Mouse (Mus musculus) yolk sac, embryonic 10.5 days (tissue): ENCODE results near the gene Jpt2.

Experiments used
- DNase-seq: peaks from one replicate; pipeline ENCODE4 v3.0.0-alpha.2; 2017; ENCODE audit warnings: low spot score

Gene Jpt2

DNA sequence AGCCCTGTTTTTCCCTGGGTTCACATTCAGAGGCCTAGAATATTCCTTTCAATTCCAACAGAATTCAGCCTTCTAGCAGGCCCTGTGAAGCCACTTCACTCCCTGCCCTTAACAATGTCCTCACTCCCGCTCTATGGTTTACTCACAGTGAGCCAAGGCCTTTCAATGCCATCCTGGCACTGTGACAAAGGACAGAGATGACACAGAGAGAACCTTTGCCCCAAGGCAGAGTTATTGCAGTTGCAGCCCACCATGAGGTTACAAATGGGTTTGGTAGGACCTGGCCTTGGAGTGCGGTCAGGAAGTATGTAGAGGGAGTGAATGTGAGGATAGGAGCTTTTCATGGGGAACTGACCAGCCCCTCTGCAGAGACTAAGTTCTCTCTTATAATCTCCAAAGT, 52.9 kb downstream of the Jpt2 start:
- no peak for DNase-seq

DNA sequence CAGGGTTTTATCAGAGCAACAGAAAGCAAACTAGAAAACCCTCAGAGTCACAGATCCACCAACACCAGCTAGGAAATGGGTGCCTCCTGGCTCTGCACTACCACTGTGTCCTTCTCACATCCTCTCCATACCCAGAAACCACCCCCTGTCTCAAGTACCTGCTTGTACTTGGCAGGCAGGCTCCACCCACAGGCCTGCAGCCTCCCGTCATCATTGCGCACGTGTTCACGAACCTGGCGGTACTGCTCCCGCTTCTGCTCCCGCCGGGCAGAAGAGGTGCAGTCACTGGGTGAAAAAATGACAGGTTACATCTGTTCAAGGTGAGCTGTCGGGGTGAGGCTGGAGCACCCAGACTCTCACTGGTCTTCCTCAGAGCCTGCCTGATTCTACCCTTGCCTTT, 56.7 kb downstream of the Jpt2 start:
- DNase-seq: no peak

DNA sequence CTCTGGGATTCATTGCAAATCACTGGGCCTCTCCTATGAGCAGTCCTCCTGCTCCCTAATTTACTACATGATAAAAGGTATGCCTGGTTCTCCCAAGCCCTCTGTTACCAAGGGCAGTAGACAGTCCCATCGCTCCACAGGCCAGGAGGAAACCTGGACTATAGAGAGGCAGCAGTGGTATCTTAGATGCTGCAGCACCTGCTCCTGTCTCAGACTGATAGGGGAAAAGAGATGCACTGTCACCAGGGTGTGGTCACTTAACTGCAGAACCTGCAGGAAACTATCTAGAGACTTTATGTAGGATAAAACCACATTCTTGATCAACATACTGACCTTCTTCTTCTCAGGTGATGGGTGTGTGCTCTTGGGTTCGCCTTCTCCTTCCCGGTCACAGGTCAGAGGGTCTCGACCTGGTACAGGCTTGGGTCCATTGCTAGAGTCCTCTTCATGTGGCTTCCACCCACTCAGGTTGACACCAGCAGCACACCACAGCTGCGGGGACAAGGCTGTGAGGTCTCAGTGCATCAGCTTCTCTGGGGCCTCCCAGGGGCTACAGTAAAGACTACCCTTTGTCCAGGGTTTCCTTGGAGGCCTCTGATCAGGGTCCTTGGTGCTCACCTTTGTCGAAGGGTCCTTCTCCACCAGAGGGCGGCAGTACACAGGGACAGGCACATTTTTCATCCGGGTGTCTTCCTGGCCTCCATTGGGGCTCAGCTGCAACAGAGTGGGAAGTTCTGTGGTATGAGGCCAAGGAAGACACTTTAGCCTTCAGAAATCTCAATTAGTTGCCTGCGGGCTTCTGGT, 57.6 kb downstream of the Jpt2 start:
- no peak for DNase-seq

DNA sequence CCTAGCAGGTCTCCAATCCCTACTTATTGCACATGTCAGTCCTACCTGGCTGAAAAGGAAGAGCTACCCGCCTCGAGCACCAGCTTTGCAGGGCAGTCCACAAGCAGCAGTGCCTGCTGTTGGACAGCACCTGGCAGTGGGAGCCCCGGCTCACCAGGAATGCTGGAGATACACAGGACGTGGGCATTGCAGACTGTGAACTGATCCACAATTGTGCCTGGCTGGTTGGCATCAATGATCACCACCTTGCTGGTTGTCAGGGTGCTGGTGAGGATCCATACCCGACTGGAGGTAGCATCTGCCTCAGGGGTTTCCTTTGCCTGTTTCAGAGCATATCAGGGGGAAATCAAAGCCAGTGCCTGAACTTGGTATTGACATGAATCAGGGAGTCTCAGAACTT, 58.4 kb downstream of the Jpt2 start:
- DNase-seq: no peak

DNA sequence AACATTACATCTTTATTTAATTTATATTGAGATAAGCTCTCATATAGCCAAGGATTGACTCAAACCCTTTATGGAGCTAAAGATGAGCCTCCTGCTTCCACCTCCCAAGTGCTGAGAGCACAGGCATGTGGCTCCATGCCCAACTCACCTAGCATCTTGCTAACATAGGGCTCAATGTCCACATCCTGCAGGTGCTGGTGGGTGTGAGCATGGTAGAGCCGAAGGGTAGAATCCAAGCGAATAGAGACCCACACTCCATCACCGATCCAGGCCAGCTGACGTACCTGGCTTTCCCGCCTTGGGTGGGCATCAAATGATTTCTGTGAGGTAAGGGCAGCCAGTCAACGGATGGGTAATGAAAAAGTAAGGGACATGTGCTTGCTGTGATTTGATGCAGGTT, 60.5 kb downstream of the Jpt2 start:
- DNase-seq: no peak

DNA sequence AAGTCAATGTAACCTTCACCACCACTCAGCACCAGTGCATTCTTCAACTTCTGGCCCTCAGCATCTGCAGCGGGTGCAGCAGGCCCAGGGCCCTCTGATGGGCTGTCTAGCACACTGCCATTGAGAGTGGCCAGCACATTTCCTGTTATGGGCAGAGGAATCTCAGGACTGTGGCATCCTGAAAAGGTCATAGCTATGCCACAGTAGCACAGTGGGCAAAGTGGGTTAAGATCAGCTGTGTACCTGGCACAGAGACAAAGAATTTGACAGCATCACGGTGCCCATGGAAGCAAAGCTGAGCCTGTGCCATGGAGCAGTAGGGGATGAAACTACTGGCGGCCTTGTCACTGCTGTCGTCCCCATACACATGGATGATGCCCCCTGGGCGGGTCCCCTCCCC, 61.3 kb downstream of the Jpt2 start:
- no peak for DNase-seq

DNA sequence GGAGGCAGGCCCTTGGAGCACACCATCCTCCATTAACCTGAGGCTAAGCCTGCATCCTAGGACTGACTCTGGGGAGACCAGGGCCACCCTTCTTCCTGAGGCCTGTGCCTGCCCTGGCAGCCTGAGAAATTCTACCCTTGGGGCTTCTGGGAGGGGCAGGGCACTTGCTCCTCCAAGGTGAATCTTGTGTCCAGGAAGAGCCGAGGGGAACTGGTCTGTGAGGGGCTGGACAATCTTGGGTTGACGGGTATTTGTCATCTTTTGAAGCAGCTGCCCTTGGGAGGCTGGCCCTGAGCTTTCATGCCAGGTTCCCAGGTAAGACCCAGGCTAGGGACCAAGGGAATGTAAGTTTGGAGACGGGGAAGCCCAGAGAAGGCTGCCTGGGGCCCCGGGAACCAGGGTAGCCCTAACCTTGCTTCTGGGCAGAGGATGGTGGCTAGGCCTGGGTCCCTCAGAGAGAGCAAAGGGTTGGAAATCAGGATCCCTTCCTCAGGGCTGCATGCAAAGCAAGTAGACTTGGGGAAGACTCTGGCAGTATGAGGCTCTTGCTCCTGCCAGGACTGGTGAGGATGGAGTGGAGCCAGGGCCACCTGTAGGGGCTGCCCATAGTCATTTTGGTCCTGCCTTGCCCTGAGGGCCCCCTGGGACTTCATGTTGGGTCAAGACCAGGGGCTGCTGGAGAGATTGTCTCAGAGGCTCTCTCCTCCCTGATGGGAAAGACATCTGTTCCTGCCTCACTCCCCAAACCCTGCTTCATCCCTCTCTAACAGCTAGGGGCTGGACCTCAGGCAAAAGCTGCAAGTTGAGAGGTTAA, 62.2 kb downstream of the Jpt2 start:
- no peak for DNase-seq

DNA sequence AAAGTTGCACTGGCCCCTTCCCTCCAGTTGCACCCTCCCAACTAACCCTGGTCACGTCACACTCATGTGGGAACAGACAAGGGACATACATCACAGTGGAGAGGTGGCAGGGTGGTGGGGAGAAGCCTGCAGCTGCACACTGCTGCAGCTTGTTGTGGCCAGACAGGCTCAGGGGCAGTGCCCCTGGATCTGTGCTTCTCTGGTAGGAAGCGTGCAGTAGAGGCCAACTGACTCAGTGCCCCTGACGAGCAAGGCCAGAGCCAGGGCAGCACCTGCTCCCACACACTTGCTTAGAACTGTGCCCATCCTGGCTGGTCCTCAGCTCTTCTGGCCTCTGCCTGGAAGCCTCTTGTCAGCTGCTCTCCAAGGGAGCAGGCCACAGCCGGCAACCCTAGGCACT, 62.9 kb downstream of the Jpt2 start:
- no peak for DNase-seq

DNA sequence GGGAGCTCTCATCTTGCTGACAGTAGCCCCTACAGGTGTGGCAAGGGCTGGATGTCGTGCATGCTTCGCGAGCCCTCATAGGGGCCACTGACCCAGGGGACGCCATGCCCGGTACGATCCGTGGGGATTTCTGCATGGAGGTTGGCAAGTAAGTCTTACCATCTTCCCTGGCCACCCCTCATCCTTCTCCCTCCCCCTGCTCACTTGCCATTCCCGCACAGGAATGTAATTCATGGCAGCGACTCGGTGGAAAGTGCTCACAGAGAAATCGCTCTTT, 63.6 kb downstream of the Jpt2 start:
- DNase-seq: peak; percentile 34

DNA sequence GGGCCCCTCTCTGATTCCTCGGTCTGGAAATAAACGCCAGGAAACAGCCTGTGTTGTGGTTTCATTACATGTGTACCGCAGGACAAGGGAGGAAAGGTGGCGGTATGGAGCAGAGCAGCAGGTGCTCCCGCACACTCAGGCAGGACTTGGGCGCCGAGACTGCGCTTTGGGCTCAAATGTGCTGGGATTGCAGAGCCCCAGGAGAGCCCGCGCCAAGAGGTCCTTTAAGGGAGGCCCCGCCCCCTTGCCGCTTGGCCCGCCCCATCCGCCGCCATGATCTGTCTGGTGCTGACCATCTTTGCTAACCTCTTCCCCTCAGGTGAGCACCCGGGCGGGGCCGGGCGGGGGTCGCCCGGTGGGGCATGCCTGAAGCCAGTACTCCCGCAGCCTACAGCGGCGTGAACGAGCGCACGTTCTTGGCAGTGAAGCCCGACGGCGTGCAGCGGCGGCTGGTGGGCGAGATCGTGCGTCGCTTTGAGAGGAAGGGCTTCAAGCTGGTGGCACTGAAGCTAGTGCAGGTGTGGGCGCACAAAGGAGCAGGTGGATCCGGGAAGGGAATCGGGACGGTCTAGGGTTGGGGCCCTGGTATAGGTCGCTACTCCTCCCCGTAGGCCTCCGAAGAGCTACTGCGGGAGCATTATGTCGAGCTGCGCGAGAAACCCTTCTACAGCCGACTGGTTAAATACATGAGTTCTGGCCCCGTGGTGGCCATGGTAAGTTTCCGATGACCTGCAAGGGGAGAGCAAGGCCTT, 64.1 kb downstream of the Jpt2 start, which contains the start of gene Nme3:
Nme3 (plus strand) TSS at position 260 of the 752 bp plus-strand sequence.
- peak; percentile 91 for DNase-seq

DNA sequence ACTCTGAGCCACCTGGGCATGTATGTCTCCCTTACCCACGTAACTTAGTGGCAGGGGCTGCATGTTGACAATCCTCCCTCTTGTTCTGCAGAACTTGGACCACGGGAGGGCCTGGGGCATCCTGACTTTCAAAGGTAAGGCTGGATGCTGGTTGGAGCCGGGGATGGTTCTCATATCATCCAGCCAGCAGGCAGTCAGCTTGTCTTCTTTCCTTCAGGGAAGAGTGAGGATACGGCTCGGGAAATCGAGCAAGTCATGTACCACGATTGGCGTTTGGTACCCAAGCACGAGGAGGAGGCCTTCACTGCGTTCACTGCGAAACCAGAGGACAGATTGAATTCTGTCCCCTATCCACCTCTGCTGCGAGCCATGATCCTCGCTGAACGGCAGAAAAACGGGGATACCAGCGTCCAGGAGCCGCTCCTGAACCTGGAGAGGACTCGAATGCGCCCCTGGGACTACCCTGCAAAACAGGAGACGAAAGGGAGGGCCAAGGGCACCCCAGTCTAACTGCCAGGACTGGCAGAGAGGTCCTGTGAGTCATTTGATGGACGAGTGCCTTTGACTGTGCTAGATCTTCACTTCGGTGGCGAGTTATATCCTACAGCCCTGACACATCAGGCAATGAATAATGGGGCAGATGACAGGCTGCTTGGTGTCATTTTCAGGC, 64.8 kb downstream of the Jpt2 start:
- DNase-seq: no peak

DNA sequence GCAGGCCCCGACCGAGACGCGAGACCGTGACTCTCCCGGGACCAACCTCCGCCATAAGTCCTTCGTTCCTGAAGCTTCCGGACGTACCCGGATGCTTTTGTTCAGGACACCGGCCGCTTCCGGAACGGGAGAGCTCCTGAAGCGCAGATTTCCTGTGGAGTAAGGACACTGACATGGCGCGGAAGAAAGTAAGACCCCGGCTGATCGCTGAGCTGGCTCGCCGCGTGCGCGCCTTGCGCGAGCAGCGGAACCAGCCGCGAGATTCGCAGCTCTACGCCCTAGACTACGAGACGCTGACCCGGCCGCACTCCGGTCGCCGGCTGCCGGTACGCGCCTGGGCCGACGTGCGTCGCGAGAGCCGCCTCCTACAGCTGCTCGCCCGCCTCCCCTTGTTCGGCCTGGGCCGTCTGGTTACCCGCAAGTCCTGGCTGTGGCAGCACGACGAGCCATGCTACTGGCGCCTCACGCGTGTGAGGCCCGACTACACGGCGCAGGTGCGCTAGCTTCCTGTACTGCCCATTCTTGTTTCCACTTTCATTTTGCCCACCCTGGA, 65.4 kb downstream of the Jpt2 start, which contains the start of the genes Eme2 and Mrps34:
Eme2 (minus strand) TSS at position 93 of the 553 bp plus-strand sequence.
Mrps34 (plus strand) TSS at position 122 of the 553 bp plus-strand sequence.
- DNase-seq: peak; percentile 85

DNA sequence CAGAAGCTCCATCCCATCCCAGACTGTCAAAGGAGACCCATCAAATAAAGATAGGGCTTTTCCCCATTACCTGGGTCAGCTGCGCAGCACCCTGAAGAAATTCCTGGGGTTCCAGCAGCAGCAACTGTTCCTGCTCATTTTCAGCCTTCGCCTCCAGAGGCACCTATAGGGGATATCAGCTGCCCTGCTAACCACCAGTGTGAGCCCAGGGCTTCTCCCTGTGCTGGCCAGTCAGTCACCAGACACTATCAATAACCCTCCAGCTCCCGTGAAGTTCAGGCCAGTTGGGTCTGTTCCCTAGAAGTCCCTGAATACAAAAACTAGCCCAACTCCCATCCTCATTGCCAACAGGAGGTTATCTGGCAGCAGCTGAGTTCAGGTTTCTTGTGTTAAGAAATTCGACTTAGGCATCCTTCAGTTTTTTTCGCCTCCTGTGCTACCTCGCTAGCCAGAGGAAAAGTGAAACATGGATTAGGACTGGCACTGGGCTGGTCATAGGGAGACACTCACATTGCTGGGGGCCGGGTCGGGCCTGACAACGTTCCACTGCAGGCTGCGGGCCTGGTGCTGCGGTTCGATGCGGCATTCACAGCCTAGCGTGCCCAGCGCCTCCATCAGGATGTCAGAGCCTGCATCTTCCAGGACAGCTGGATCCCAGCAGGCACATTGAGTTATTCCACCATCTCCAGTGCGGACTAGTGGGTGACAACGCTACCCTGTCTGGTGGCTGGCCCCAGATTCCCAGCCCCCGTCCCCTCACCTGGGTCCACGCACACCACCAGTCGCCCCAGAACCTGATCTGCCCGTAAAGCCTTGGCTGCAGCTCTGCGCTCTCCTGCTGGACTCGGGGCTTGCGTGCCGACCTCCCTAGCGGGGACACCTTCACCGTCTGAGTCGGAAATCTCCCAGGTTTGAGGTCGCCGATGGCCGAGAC, 66.2 kb downstream of the Jpt2 start:
- no peak for DNase-seq

DNA sequence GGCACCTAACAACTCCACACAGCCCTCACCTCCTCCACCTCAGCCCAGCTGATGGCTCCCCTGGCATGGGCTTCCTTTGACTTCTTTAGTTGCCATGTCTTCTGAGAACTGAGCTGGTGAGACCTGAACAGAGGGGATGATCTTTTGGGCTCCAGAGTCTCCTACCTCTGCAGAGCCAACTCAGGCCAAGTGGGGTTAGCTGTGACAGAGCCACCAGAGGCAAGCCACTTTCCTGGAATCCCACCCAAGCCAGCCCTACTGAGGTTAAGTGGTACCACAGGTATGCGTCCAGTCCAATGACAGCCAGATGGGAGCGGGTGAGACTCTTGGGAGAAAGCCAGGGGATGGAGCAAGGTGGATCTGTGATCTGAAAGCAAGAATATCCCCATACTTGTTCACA, 67.2 kb downstream of the Jpt2 start:
- no peak for DNase-seq

DNA sequence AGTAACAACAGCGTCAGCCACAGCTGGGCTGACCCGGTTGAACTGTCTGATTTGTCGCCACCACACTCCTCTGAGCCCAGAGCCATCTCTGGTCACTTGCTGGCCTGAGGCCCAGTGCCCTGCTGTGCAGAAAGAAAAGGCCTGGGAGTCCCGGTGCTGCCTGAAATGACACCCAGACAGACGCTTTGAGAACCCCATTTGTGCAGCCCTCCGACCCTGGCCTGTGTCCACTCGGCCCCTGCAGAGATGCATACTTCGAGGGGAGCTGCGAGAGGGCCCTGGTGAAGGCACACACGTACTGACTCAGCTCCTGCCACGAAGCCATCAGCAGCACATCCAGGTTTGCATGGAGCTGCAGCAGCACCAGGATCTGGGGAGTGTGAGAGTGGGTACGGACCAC, 67.7 kb downstream of the Jpt2 start:
- no peak for DNase-seq

DNA sequence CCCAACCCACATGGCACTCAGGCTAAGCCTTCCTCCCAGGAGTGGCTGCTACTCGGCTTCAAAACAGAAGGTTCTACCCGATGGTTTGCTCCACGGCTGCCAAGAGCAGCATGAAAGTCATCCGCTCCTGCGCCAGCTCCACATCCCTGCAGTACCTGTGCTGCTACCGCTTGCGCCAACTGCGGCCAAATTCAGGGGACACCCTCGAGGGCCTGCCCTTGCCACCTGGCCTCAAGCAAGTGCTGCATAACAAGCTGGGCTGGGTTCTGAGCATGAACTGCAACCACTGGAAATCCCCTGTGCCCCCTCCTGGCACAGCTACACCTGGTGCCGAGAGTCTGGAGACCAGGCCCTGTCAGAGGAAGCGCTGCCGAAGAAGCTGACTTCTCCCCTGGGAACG, 69.2 kb downstream of the Jpt2 start:
- DNase-seq: no peak

DNA sequence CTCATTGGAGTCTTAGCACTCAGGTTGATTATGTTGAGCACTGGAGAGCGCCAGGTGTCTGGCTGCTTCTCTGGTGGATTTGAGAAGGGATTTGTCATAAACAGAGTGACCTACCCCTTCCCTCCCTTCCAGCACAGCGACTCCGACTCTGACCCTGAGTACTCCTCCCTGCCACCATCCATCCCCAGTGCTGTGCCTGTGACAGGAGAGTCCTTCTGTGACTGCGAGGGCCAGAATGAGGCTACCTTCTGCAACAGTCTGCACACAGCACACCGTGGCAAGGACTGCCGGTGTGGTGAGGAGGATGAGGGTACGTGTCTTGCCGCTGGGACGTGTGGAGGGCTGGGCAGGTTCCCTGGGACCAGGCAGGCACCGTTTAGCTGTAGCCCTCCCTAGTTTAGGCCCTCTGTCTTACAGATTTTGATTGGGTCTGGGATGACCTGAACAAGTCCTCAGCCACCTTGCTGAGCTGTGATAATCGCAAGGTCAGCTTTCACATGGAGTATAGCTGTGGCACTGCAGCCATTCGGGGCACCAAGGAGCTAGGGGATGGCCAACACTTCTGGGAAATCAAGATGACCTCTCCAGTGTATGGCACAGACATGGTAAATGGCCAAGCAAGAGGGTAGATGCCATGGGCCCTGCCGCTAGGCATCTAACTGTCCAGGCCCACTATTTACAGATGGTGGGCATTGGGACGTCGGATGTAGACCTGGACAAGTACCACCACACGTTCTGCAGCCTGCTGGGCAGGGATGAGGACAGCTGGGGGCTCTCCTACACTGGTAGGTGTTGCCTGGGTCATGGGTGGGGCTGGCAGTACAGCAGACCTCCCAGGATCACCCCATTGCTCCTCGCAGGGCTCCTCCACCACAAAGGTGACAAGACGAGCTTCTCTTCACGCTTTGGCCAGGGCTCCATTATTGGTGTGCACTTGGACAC, 70.1 kb downstream of the Jpt2 start:
- no peak for DNase-seq

DNA sequence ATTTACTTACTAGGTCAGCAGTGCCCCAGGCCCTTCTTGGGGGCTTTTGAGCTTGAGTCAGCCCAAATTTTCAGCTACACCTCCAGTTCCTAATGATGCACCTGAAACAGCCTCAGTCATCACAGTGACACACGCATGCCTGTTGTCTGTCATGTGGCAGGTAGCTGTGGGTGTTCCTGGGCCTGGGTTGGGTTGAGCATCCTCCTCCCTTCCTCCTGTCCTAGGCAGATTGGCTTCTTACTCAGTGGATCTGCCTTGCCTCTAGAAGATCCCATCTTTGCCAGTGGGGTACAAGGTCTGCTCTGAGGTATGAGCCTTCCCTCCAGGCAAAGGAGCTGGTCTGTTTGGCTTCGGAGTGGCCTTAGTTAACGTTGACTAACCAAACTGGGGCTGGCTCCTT, 71.6 kb downstream of the Jpt2 start:
- DNase-seq: no peak
